Mouse (Mus musculus) liver, embryonic 14.5 days (tissue): ENCODE results near the gene Dthd1. TPM values are rescaled to one million over a fixed set of nuclear protein-coding genes. Genes with fewer than 3 reads are reported as not detected.

Experiments
- ATAC-seq: fragments of 200-750 bp; cut with Nextera tagmentation; 2 replicates; pipeline ENCODE4 v1.8.0; 2017; ENCODE audit warnings: moderate number of reproducible peaks, mild to moderate bottlenecking, moderate library complexity; ENCODE audit not compliant: insufficient read depth
- DNase-seq, 3 experiments: peaks; one replicate each; pipeline ENCODE4 v3.0.0-alpha.2; 2012 to 2013; ENCODE audit warnings: low read depth in 3 of 3, low spot score in 3 of 3
- H3K27ac ChIP-seq: fragments of 300-500 bp; sonication (generic); 2 replicates; pipeline ENCODE4 v1.5.1; 2014; ENCODE audit warnings: moderate library complexity, mild to moderate bottlenecking, control low read depth, inconsistent platforms
- H3K27me3 ChIP-seq: fragments of 300-500 bp; sonication (generic); 2 replicates; pipeline ENCODE4 v1.6.1; 2014; ENCODE audit warnings: mild to moderate bottlenecking, low read length, moderate library complexity; ENCODE audit not compliant: control insufficient read depth, insufficient read depth
- H3K36me3 ChIP-seq: fragments of 300-500 bp; sonication (generic); replicated peaks from 2 replicates; pipeline ENCODE4 v1.6.1; 2014; ENCODE audit warnings: low read depth; ENCODE audit not compliant: control insufficient read depth, insufficient read depth
- H3K4me1 ChIP-seq, 2 experiments: fragments of 200-500 bp in 1 of 2; fragments of 300-500 bp in 1 of 2; sonication (generic) in 1 of 2; replicated peaks; 2 replicates each; pipeline ENCODE4 v1.6.1; 2012 to 2014; ENCODE audit warnings: antibody characterized with exemption in 1 of 2, inconsistent platforms in 1 of 2, low read length in 1 of 2; ENCODE audit not compliant: control insufficient read depth in 2 of 2, insufficient read depth in 2 of 2
- H3K4me2 ChIP-seq: fragments of 300-500 bp; sonication (generic); 2 replicates; pipeline ENCODE4 v1.6.1; 2014; ENCODE audit warnings: low read depth, mild to moderate bottlenecking, control low read depth, moderate library complexity
- H3K4me3 ChIP-seq, 2 experiments: fragments of 200-500 bp in 1 of 2; fragments of 300-500 bp in 1 of 2; sonication (generic) in 1 of 2; 2 replicates each; pipeline ENCODE4 v1.5.1; 2012 to 2014; ENCODE audit warnings: low read depth in 2 of 2, low read length in 2 of 2, mild to moderate bottlenecking in 2 of 2, control low read depth in 1 of 2, inconsistent platforms in 1 of 2, moderate library complexity in 1 of 2; ENCODE audit not compliant: insufficient read depth in 1 of 2
- H3K9ac ChIP-seq: fragments of 300-500 bp; sonication (generic); replicated peaks from 2 replicates; pipeline ENCODE4 v1.6.1; 2014; ENCODE audit warnings: mild to moderate bottlenecking, control low read depth, moderate library complexity
- H3K9me3 ChIP-seq: fragments of 300-500 bp; sonication (generic); 2 replicates; pipeline ENCODE4 v1.6.1; 2016; ENCODE audit warnings: low read length, mixed read lengths; ENCODE audit not compliant: control insufficient read depth
- CTCF ChIP-seq: IDR thresholded peaks from 2 replicates; pipeline ENCODE4 v1.5.1; 2016; ENCODE audit warnings: antibody characterized with exemption, low read depth, control low read depth
- EP300 ChIP-seq: IDR thresholded peaks from 2 replicates; pipeline ENCODE4 v1.6.1; 2016; ENCODE audit warnings: antibody characterized with exemption, low read depth
- WGBS: fragments of 180-500 bp; shearing (Covaris S2); extraction: QIAGEN DNeasy Blood & Tissue Kit; methylation state at CpG from one replicate; pipeline ENCODE4 v1.1.7; 2014; ENCODE audit not compliant: insufficient replicate concordance; 5-methylcytosine and 5-hydroxymethylcytosine counted together
- polyA plus RNA-seq, 2 experiments: library from polyadenylated mRNA; depleted of rRNA in 1 of 2; stranded (reverse) in 1 of 2; unstranded in 1 of 2; fragments of >200 nt; fragmentation: Nextera tagmentation in 1 of 2; extraction: Ambion mirVana in 1 of 2; gene quantifications; 2 replicates each; pipeline versions ENCODE4 v1.2.1 to v1.2.3; 2012 to 2014

The Dthd1 gene
- polyA plus RNA-seq, 2 experiments: not detected

GRCm38 (mm10) chr5:62909074-62909473, 95.5 kb downstream of the Dthd1 start:
- Histone ChIP-seq H3K9ac (no peak overlapping the region), H3K4me2 (no peak overlapping the region), H3K9me3 (no peaks in the 10 kb centered on the region), H3K4me3 (no peak overlapping the region), H3K27ac (no peak overlapping the region), H3K27me3 (no peaks in the 10 kb centered on the region), H3K36me3 (no peaks in the 10 kb centered on the region), H3K4me1 (no peaks in the 10 kb centered on the region)
- 61% methylated on average over 5 of the region's 5 CpGs for WGBS
- DNase-seq (no peak), ATAC-seq (no peak)
- TF ChIP-seq EP300 (no peak), CTCF (no peak)

- no peaks in the 10 kb centered on the region for H3K27me3 ChIP-seq
- no peak for ATAC-seq
- TF ChIP-seq CTCF: no peak
- TF ChIP-seq EP300: no peak
- no peaks in the 10 kb centered on the region for H3K36me3 ChIP-seq
- no peak overlapping the region for H3K4me3 ChIP-seq
- H3K9ac ChIP-seq: no peak overlapping the region
- no peak for DNase-seq
- no peak overlapping the region for H3K27ac ChIP-seq
- no peaks in the 10 kb centered on the region for H3K4me1 ChIP-seq
- H3K9me3 ChIP-seq: no peaks in the 10 kb centered on the region
- H3K4me2 ChIP-seq: no peak overlapping the region
Measured at GRCm38 (mm10) chr5:62924616-62925015, 111.0 kb downstream of the Dthd1 start.

Other genes starting within 250 kb of the Dthd1 start
- 0.82 and 1.1 TPM in 2 replicates for gene Arap2, start 47.7 kb upstream of the Dthd1 start, polyA plus RNA-seq (2012; rRNA removed)
- gene Arap2, start 47.7 kb upstream of the Dthd1 start, polyA plus RNA-seq (2014; fragmentation: Nextera tagmentation; extraction: Ambion mirVana): 1.5 and 1.7 TPM in 2 replicates